Mouse (Mus musculus) embryonic facial prominence, embryonic 14.5 days (tissue): Measurements from ENCODE around the gene Bmx. TPM values are rescaled to one million over a fixed set of nuclear protein-coding genes. Genes with fewer than 3 reads are reported as not detected.

Experiments
- ATAC-seq: fragments of 200-750 bp; cut with Nextera tagmentation; 2 replicates; pipeline ENCODE4 v1.8.0; 2017; ENCODE audit warnings: low read depth, moderate number of reproducible peaks, moderate TSS enrichment
- DNase-seq: peaks from one replicate; pipeline ENCODE4 v3.0.0-alpha.2; 2015; ENCODE audit warnings: low spot score
- H3K27ac ChIP-seq: fragments of 300-500 bp; sonication (generic); replicated peaks from 2 replicates; pipeline ENCODE4 v1.5.1; 2014; ENCODE audit warnings: low read depth, mild to moderate bottlenecking, low read length, moderate library complexity
- H3K27me3 ChIP-seq: fragments of 300-500 bp; sonication (generic); replicated peaks from 2 replicates; pipeline ENCODE4 v1.6.1; 2014; ENCODE audit warnings: low read length; ENCODE audit not compliant: control insufficient read depth, insufficient read depth
- H3K36me3 ChIP-seq: fragments of 300-500 bp; sonication (generic); 2 replicates; pipeline ENCODE4 v1.6.1; 2014; ENCODE audit warnings: low read length, mixed read lengths; ENCODE audit not compliant: control insufficient read depth, insufficient read depth
- H3K4me1 ChIP-seq: fragments of 300-500 bp; sonication (generic); 2 replicates; pipeline ENCODE4 v1.6.1; 2014; ENCODE audit warnings: antibody characterized with exemption, low read length; ENCODE audit not compliant: control insufficient read depth, insufficient read depth
- H3K4me2 ChIP-seq: fragments of 300-500 bp; sonication (generic); 2 replicates; pipeline ENCODE4 v1.6.1; 2014; ENCODE audit warnings: low read depth, mild to moderate bottlenecking, low read length, moderate library complexity, mixed read lengths
- H3K4me3 ChIP-seq: fragments of 300-500 bp; sonication (generic); 2 replicates; pipeline ENCODE4 v1.5.1; 2014; ENCODE audit warnings: low read depth, mild to moderate bottlenecking, low read length
- H3K9ac ChIP-seq: fragments of 300-500 bp; sonication (generic); 2 replicates; pipeline ENCODE4 v1.6.1; 2014; ENCODE audit warnings: low read depth, mild to moderate bottlenecking, low read length, moderate library complexity, mixed read lengths
- H3K9me3 ChIP-seq: fragments of 300-500 bp; sonication (generic); 2 replicates; pipeline ENCODE4 v1.6.1; 2016; ENCODE audit warnings: low read length; ENCODE audit not compliant: control insufficient read depth
- WGBS: fragments of 180-500 bp; shearing (Covaris S2); extraction: QIAGEN DNeasy Blood & Tissue Kit; methylation state at CpG from one replicate; pipeline ENCODE4 v1.1.7; 2014; 5-methylcytosine and 5-hydroxymethylcytosine counted together
- polyA plus RNA-seq: library from polyadenylated mRNA; unstranded; fragments of >200 nt; fragmentation: Nextera tagmentation; extraction: Ambion mirVana; gene quantifications from 2 replicates; pipeline ENCODE4 v1.2.1, GENCODE M21; 2014

The Bmx gene
- polyA plus RNA-seq, 1 experiment from 2014 or later, result 1.2 TPM

DNA sequence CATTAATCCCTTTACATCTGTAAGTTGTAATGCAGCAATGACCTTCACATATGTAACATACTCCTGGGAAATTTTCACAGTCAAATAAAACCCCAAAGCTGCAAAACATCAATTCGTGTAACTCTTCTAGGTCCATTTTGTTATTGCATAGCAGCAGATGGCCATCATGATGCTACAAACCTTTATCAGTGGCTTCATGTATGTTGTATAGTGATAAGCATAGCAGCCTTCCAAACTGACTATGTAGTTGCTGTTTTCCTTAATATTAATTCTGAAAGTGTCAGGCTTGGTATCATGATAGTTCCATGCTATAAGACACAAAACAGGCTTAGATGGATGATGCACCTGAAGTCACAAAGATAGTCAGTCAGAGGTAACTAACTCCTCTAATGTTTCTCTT lies 93.3 kb downstream of the Bmx start:
- Histone ChIP-seq H3K27ac (no peak overlapping the region), H3K9me3 (no peaks in the 10 kb centered on the region), H3K4me1 (no peaks in the 10 kb centered on the region), H3K36me3 (no peaks in the 10 kb centered on the region), H3K4me3 (no peak overlapping the region), H3K4me2 (no peak overlapping the region), H3K27me3 (peaks cover 12% of the 10 kb centered on the region; the same call in 1 of the 2 replicates), H3K9ac (no peak overlapping the region)
- 78% methylated on average over 1 of the region's 1 CpGs for WGBS
- DNase-seq (no peak), ATAC-seq (no peak)

DNA sequence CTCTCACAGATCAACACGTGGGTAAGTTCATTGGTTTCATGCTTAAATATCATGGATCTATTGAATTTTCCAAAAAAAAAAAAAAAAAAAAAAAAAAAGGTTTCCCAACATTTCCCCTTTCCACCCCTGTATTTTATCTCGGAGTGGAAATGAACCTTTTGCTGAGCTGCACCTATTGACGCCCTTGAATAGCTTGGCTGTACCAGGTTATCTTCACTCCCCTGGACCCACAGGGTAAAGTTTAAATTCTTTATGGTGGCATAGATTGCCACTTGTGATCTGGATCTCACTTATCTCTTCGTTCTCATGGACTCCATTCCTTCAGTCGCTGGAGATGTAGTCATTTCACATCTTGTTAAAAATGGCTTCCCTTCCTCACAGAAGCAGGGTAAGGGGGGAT lies 103.4 kb downstream of the Bmx start:
- DNase-seq (no peak), ATAC-seq (no peak)
- Histone ChIP-seq H3K4me2 (no peak overlapping the region), H3K36me3 (no peaks in the 10 kb centered on the region), H3K27me3 (no peaks in the 10 kb centered on the region; the same call in none of the 2 replicates), H3K9me3 (no peaks in the 10 kb centered on the region), H3K4me3 (no peak overlapping the region), H3K9ac (no peak overlapping the region), H3K27ac (no peak overlapping the region), H3K4me1 (no peaks in the 10 kb centered on the region)
- WGBS, result 83% methylated on average over 5 of the region's 5 CpGs

- Histone ChIP-seq H3K27me3 (no peaks in the 10 kb centered on the region; the same call in 1 of the 2 replicates), H3K27ac (no peak overlapping the region), H3K9me3 (no peaks in the 10 kb centered on the region), H3K9ac (no peak overlapping the region), H3K4me1 (no peaks in the 10 kb centered on the region), H3K36me3 (no peaks in the 10 kb centered on the region), H3K4me3 (no peak overlapping the region), H3K4me2 (no peak overlapping the region)
- no peak for ATAC-seq
- no peak for DNase-seq
Observed at GRCm38 (mm10) chrX:164153606-164154005, 104.4 kb downstream of the Bmx start.

GRCm38 (mm10) chrX:164152703-164153102 lies 105.3 kb downstream of the Bmx start:
- whole genome bisulfite sequencing, result 65% methylated on average over 2 of the region's 2 CpGs
- H3K27me3 ChIP-seq, result no peaks in the 10 kb centered on the region; the same call in 1 of the 2 replicates
- DNase-seq, result no peak
- no peaks in the 10 kb centered on the region for H3K4me1 ChIP-seq
- no peak overlapping the region for H3K27ac ChIP-seq
- no peak for ATAC-seq
- no peaks in the 10 kb centered on the region for H3K36me3 ChIP-seq
- H3K4me3 ChIP-seq, result no peak overlapping the region
- no peaks in the 10 kb centered on the region for H3K9me3 ChIP-seq
- H3K9ac ChIP-seq, result no peak overlapping the region
- H3K4me2 ChIP-seq, result no peak overlapping the region

DNA sequence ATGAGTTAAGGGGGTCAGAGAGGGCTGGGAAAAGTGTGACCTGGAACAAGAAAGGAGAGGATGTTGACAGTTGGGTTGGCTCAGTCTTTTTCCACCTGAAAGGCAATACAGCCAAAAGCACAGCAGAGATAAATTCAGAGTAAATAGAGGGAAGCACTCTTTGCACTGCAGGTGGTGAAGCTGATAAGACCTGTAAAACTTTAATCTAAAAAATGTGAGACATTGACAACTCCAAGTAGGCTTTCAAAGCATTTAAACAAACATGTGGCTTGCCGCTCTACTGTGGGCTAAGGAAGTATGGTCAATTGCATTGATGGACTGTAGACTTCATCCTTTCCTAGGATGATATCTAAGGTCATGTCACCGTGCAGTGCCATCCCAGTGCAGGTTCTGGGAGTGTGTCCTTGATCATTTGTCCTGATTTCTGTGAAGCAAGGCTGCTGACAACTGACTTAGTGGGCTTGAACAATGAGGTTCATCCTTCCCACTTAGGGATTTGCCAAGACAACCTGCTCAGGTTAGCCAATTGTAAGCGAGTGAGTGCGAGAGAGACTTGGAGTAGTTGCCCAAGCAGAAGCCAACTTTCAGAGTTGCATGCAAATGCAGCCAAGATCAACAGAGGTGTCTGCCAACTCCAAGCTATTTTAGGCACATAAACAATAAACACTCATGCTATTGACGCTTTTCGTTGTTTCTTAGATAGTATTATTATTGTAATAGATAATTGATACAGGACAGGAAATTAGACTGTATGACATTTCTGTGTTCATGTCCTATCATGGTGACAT lies 112.3 kb downstream of the Bmx start:
- Histone ChIP-seq H3K27ac (no peak overlapping the region), H3K4me1 (no peaks in the 10 kb centered on the region), H3K9me3 (no peaks in the 10 kb centered on the region), H3K36me3 (no peaks in the 10 kb centered on the region), H3K4me3 (no peak overlapping the region), H3K9ac (no peak overlapping the region), H3K27me3 (peaks cover 11% of the 10 kb centered on the region), H3K4me2 (no peak overlapping the region)
- DNase-seq (no peak), ATAC-seq (no peak)
- WGBS, result 89% methylated on average over 6 of the region's 6 CpGs

Other genes with a start within 250 kb of the Bmx start
- 0.47 and 0.50 TPM in 2 replicates for gene Car5b, start 230.2 kb downstream of the Bmx start, polyA plus RNA-seq
- gene Siah1b, start 181.7 kb downstream of the Bmx start, polyA plus RNA-seq, result 17.9 and 24.8 TPM in 2 replicates
- gene Cltrn, start 169.4 kb downstream of the Bmx start, polyA plus RNA-seq, result 0.15 and 0.33 TPM in 2 replicates
- 2.5 and 2.7 TPM in 2 replicates for gene Ace2, start 118.9 kb downstream of the Bmx start, polyA plus RNA-seq
- 12.0 and 12.9 TPM in 2 replicates for gene Pir, start 11.2 kb upstream of the Bmx start, polyA plus RNA-seq
- gene Vegfd, start 115.2 kb upstream of the Bmx start, polyA plus RNA-seq, result 10.0 and 10.1 TPM in 2 replicates
- gene Piga, start 161.6 kb upstream of the Bmx start, polyA plus RNA-seq, result 10.0 and 11.8 TPM in 2 replicates
- gene Asb11, start 178.8 kb upstream of the Bmx start, polyA plus RNA-seq, result 0.14 and 0.51 TPM in 2 replicates
- 1.1 and 1.4 TPM in 2 replicates for gene Asb9, start 248.1 kb upstream of the Bmx start, polyA plus RNA-seq